Mouse (Mus musculus) brain, embryonic 14.5 days (tissue): Measurements from ENCODE around the gene Spred2.

Experiments used
- CTCF ChIP-seq: fragments of 200-500 bp; IDR thresholded peaks from 2 replicates; pipeline ENCODE4 v1.5.1; 2012; ENCODE audit warnings: inconsistent platforms, mild to moderate bottlenecking, moderate library complexity, borderline replicate concordance; ENCODE audit not compliant: insufficient read depth, insufficient read length; ENCODE audit errors: extremely low read depth
- POLR2A ChIP-seq: fragments of 200-500 bp; IDR thresholded peaks from 2 replicates; pipeline ENCODE4 v1.6.1; 2012; ENCODE audit warnings: mild to moderate bottlenecking, inconsistent platforms, borderline replicate concordance; ENCODE audit not compliant: poor library complexity, insufficient read depth, insufficient read length, severe bottlenecking; ENCODE audit errors: extremely low read depth

GRCm38 (mm10) chr11:20034337-20034947, 110.3 kb downstream of the Spred2 start:
- TF ChIP-seq CTCF (no peak), POLR2A (no peak)
